Mouse (Mus musculus) heart, postnatal 0 days (tissue): ENCODE data around the gene Usf2.
"Not testable (repeated sequence)": the region's sequence is repeated elsewhere in the genome, so short reads cannot be mapped to it uniquely, and the experiment has no call there.

ENCODE experiments used
- CTCF ChIP-seq: IDR thresholded peaks from 2 replicates; pipeline ENCODE4 v1.5.1; 2016; ENCODE audit warnings: antibody characterized with exemption, control low read depth, low read depth
- EP300 ChIP-seq: IDR thresholded peaks from 2 replicates; pipeline ENCODE4 v1.6.1; 2016; ENCODE audit warnings: antibody characterized with exemption, low read depth

- TF ChIP-seq CTCF, EP300: not testable (repeated sequence)
Measured at GRCm38 (mm10) chr7:30942365-30942764, 14.2 kb downstream of the Usf2 start.
